Mouse (Mus musculus): ENCODE data around the gene Plk1. TPM values are rescaled to one million over a fixed set of nuclear protein-coding genes. Genes with fewer than 3 reads are reported as not detected.
A peak's percentile ranks its signal among the peaks of the same experiment; 100 is the strongest.

Plk1 gene
- total RNA-seq (2021): under 1 TPM; 0.44 to 0.54 TPM
- long read RNA-seq, experiment 1: 0 reads
- long read RNA-seq, experiment 2: 0 reads

DNA sequence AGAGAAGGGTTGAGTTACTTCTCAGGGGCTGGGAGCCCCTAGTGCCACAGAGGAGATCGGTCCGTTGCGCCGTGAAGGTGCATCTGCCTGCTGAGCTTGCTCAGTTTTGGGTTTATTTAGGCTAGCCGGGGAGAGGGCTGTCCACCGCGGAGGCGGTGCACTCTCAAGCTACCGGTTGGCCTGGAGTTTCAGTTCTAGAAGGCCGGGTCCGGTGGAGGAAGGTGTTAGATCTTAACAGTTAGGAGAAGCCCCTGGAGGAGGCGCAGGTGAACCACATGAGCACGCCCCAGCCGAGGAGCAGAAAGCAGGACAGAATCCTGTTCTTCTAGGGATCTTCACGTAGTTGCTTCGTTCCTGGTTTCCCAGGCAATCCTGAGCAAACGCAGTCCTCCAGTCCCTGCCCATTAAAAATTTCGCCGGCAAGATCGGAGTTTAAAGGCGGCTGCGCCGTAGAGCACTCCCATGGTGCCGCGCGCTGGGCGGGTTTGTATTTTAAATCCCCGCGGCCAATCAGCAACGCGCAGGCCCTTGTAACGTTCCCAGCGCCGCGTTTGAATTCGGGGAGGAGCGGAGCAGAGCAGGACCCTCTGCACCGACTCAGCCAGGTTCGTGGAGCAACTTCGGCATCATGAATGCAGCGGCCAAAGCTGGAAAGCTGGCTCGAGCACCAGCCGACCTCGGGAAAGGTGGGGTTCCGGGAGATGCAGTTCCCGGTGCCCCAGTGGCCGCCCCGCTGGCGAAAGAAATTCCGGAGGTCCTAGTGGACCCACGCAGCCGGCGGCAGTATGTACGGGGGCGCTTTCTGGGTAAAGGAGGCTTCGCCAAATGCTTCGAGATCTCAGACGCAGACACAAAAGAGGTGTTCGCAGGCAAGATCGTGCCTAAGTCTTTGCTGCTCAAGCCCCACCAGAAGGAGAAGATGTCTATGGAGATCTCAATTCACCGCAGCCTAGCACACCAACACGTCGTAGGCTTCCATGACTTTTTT lies at the start of gene Plk1:
Gene Plk1, plus strand, starts transcription at position 525 of the 988 bp plus-strand sequence.
- intact Hi-C loops (cut with DNase I): no loop called here
- peak; percentile 49 to 58 for DNase-seq

DNA sequence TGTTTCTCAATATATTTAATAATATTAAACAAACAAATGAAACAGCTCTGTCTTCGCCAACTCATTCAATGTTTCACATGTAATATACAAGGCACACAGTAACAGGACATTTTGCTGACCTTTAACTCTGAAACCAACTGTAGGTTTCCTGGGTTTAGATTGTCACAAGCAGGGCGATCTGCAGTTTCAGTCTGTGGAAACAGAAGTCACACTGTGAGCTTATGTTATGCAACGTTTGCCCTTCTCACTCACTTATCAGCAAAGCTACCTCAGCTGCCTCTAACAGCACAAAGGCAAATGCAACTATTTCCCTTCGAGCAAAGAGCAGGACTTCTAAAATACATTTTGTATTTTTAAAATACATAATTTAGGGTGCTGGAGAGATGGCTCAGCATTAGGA lies 35.7 kb upstream of the Plk1 start:
- DNase-seq: no peak
- intact Hi-C loops (cut with DNase I): no loop called here

DNA sequence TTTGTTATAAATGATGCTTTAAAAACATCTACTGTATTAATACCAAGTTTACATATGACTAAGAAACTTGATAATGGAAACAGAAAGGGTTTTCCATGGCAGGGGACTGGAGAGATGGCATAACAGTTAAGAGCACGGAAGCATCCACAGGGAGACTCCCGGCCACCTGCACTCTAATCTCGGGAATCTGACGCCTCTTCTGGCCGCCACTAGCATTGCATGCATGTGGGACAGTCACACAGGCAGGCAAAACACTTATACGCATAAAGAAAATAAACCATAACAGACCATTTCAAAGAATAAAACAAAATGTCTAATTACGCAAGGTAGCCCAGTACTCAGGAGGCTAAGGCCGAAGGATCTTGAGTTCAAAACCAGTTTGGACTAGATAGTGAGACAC lies 33.6 kb upstream of the Plk1 start:
- intact Hi-C loops (cut with DNase I): no loop called here

DNA sequence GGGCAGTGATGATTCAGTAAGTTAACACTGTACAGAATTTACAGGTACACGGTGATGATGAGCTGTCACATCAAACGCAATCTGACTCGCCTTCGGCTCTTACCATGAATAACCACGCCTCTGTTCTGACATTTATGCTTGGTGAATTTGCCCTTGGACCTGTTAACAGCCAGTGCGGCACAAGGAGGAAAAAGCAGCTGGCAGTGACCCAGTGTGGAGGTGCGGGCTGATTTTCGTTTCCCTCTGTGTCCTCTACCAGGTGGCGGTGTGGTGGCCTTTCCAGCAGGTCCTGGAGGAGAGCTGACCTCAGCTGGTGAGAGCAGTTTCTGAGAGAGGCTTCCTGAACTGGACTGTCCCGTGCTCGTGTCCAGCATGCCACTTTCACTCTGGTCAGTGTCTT lies 32.3 kb upstream of the Plk1 start:
- intact Hi-C loops (cut with DNase I): no loop called here
- no peak for DNase-seq

More for the DNA sequence above, 33.6 kb upstream of the Plk1 start:
- no peak for DNase-seq

DNA sequence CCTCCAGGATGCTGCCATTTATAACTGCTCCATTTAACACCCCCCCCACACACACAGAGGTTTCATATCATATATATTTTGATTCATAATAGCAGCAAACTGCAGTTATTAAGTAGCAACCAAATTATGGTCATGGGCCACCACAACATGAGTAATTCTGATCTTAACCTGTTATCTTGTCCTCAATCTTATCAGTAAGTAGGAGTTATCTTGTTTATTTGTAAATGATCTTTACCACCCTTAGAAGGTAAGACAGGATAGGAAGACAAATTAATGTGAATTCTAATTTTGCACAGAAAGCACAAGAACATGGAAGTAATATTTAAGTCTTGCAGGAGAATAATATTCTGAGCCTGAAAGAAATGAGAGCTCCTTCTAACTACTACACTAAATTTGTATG lies 27.4 kb upstream of the Plk1 start:
- intact Hi-C loops (cut with DNase I): no loop called here

DNA sequence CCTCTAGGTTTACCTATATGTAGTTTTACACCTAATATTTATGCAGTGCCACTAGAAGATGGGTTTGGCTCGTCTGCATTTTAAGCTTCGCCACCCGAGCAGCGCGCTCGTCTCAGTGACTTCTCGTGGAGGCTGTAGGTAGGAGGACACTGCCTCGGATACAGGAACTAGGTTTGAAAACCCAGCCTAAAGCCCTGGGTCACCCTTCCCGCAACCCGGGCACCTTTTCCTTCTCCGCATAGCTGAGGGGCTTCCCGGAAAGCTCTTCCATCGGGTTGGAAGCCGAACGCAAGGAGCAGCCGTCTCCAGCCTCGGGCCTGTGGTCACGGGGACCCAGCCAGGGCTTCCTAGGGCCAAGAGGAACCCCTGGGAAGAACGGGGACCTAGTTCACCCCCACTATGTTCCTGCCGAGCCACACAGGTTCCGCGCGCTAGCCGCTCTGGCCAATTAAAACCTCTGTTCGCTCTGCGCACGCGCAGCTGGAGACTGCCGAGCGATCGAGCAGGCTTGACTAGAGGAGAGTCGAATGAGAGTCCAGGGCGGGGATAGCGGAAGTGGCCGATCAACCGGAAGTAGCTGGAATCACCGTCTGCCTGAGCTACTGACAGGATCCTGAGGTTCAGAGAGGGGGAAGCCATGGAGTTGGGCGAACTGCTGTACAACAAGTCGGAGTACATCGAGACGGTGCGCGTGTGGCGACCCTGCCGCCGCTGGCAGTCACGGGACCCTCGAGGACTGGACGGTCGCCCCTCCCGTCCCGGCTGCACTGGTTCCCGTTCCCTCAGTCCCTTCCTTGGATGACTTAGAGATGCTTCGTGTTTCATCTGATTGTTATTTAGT lies 26.5 kb upstream of the Plk1 start, which contains the start of the genes Palb2 and Dctn5:
Gene Palb2, minus strand, starts transcription at position 489 of the 841 bp plus-strand sequence.
Gene Dctn5, plus strand, starts transcription at position 545 of the 841 bp plus-strand sequence.
- DNase-seq: peak; percentile 96 to 97
- intact Hi-C loops (cut with DNase I): no loop called here

More for the DNA sequence above, 27.4 kb upstream of the Plk1 start:
- no peak for DNase-seq

DNA sequence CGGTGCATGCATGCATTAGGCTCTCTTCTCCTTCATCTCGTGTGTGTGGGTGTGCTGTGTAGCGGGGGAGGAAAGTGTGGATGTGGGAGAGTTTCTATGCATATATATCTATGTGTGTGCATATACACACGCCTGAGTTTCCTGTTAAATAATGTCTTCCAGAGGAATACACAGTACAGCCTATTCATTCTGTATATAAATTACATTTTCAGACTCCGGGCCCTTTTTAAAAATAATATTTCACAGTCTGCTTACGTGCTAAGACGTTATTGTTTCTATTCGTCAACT lies 26.0 kb upstream of the Plk1 start:
- no peak for DNase-seq
- intact Hi-C loops (cut with DNase I): no loop called here

DNA sequence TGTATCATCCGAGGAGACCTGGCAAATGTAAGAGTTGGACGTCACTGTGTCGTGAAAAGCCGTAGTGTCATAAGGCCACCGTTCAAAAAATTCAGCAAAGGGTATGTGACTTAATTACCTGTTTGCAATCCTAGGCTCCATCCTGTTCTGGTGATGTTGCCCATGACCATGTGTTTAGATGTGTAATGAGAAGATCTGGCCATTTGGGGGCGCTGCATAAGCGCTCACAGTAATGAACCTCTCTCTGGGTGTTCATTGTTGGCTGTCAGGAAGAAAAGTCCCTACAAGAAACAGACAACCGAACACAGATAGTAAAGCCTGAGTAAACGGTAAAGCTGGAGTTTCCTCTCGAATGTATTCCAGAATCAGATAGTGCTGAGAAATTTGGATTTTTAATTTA lies 24.2 kb upstream of the Plk1 start:
- no peak for DNase-seq
- intact Hi-C loops (cut with DNase I): no loop called here

DNA sequence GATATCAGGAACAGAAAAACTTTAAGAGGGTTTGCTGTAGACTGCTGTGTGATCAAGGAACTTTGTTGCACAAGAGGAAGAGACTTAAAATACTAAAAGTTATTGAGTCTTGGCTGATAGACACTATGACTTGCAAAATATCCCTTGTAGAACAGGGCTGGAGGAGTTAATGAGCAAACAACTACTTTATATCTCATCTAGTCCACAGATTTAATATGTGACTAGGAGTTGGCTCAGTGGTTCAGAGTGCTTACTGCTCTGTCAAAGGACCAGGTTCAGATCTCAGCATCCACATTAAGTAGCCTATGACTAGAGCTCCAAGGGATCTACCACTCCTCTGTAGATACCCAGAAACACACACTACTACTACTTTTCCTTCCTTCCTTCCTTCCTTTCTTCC lies 22.2 kb upstream of the Plk1 start:
- no peak for DNase-seq
- intact Hi-C loops (cut with DNase I): no loop called here

DNA sequence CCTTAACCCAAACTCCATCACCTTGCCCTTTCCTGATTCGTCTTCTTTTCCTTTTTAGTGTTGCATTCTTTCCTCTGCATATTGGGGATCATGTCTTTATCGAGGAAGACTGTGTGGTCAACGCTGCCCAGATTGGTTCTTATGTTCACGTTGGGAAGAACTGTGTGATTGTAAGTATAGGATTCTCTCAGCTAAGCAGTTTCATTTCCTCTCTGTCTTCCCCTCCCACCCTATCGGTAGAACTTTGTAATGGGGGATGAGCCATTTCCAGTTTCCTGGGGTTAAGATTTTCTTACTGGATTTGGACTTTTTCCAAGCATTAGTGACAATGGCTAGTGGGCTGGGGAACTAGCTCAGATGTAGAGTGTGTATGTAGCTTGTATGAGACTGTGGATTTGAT lies 21.0 kb upstream of the Plk1 start:
- no peak for DNase-seq
- intact Hi-C loops (cut with DNase I): no loop called here

DNA sequence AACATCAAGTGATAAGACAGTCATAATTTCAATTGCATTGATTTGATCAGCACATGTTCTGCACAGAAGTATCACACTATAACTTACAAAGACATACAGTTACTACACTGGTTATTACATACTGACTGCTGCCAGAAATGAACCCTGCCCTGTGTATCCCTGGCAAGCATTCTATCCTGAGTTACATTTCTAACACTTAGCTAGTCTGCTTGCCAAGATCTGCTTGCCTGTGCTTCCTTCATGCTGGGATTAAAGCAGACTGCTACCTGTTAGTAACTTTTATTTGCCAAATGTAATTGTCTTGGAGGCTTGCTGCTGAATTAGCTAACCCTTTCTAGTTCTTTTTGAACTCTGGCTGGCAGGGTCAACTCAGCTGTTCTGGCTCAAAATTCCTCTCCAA lies 18.2 kb upstream of the Plk1 start:
- intact Hi-C loops (cut with DNase I): no loop called here
- no peak for DNase-seq

DNA sequence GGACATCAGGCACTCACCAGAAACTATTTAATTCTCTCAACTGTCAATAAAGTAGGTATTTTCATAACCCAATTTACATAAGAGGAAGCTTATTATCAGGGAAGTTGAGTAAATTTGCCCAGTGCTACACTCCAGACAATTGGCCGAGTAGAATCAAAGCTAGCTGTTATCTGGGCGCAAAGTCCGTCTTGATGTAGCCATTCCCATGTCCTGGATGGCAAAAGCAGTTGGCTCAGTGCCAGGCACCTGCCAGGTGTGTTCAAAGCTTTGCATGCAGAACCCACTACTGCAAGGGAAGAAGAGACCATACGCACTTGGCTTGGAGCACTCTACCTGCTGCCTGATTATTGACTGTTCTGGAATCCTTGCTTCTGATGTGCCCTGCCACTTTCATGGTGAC lies 6.8 kb upstream of the Plk1 start:
- no peak for DNase-seq

DNA sequence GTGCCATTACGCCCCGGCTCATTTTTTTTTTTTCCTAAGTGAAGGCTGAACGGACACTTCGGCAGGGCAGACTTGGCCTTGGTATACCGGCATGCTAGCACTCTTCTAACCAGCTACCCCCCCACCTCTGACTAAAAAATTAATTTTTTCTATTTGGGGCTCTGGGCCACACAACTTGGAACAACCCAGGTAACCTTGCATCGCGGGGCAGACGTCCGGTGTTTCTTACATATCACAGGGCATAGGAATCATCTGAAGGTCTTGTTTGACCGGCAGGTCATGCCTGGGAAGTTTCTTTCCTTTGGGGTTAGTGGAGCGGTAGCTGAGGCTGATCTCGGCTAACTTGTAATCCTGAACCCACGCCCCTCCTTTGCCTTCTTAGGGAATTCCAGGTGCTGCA lies 751 bp upstream of the Plk1 start:
- DNase-seq: no peak
- intact Hi-C loops (cut with DNase I): no loop called here

More for the DNA sequence above, 6.8 kb upstream of the Plk1 start:
- intact Hi-C loops (cut with DNase I): no loop called here

DNA sequence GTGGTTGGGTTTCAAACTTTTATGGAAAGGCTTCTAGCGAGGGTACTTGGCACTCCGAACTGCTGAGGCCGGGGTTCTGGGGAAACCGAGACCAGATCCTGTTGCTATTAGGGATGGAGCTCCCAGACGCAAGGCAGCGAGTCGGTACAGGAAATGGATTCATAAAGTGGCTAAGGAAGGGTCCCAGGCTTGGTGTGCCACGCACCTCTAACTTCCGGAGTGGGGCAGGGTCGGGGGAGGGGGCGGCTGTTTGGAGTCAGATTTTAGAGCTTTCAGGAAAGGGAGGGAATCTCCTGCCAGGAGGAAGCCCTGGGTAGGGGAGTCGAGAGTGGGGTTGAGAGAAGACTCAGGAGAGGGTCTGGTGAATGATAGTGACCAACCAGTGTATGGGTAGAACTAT lies 798 bp downstream of the Plk1 start:
- intact Hi-C loops (cut with DNase I): no loop called here
- no peak for DNase-seq

DNA sequence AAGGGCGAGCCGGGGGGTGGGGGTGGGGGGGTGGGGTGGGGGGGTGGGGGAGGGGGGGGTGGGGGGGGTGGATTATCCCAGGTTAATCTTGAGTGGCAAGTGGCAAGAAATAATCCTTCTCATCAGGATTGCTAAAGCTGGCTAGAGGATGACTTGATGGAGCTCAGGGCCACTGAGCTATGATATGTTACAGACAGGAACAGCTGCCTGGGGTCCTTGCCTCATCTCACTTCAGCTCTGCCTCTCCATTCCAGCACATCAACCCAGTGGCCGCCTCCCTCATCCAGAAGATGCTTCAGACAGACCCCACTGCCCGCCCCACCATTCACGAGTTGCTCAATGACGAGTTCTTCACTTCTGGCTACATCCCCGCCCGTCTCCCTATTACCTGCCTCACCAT lies 4.5 kb downstream of the Plk1 start:
- no peak for DNase-seq
- intact Hi-C loops (cut with DNase I): no loop called here

DNA sequence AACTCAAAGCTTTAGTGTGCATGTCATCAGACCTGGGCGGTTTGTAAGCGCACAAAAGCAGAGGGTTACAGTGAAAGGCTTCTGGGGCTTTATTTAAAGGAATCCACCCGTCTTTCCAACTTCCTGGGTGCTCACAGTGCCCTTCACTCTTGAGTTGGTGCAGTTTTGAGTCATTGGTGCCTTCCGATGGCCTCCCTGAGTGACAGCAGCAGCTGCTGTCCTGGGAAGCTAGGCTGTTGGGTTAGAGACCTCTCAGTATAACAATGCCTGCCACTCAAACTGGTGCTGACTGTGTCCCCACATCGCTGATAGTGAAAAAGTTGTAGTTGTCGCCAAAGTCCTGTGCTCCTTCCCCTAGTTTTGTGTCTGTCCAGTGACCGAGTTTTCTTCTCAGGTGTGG lies 8.0 kb downstream of the Plk1 start:
- DNase-seq: no peak
- intact Hi-C loops (cut with DNase I): no loop called here

DNA sequence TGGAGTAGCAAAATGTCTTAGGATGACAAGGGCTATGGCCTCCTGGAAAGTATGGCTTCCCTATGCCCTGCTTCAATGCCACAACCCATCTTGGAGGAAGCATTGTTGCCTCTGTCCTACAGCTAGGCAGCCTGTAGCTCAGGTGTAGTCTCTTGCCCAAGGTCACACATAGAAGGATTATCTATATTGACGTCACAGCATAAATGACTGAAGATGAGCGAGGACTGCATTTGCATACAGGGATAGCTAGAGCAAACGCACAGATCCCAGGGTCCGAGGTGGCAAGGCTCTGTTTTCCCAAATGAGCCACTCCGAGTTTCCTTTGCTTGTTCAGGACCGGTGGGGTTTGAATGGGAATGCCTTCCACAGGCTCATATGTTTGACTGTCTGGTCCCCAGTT lies 11.5 kb downstream of the Plk1 start:
- intact Hi-C loops (cut with DNase I): no loop called here
- DNase-seq: no peak

DNA sequence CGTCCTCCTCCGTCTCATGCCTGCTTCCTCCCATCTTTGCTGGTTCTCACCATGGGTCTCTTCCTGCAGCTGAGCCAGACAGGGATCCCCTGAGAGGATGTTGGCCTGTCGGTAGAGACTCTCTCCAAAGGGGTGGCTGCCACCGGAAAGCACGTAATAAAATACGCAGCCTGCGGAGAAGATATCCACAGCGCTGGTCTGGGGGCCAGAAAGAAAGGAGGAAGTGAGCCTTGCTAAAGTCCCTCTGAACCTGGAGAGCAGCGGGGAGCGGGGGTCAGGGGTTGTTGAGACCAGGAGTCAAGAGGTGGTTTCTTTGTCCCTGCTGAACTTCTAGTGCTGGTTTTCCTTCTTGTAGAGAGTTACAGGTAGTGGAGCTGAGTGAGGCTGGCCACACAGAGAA lies 12.4 kb downstream of the Plk1 start:
- no peak for DNase-seq
- intact Hi-C loops (cut with DNase I): no loop called here

DNA sequence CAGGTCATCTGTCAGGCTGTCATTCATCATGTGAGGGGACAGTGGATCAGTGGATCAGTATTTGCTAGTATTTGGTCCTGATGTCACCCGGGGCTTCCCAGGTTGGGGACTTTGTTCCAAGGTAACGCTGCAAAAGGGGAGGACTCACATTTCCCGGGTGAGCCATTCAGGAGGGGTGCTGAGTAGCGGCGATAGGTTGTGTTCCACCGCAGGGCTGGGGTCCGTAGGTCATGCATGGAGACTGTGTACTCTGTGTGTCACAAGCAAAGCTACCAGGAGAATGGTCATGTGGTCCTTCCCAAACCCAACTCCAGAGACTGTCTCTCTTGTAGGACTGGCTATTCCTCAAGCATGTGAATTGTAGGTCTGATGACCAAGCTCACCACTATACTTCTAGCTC lies 21.5 kb downstream of the Plk1 start:
- intact Hi-C loops (cut with DNase I): no loop called here
- DNase-seq: no peak

DNA sequence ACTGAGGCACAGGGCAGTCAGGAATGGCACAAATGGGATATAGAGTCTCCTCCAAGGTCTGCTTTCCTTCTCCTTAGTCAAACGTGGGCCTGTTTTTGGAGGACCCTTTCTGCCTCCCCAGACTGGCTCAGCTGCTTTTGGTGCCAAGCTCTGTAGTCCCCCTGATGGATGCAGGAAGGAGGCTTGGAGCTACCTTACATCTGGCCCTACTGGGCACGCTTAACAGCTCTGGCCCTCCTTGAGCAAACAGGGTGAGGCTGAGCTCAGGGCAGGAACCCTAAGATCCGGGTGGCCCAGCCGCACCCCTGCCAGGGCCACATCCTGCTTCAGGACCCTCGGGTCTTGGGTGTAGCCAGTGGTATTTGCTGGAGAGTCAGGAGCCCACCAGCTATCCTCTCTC lies 25.3 kb downstream of the Plk1 start:
- intact Hi-C loops (cut with DNase I): no loop called here
- DNase-seq: no peak

DNA sequence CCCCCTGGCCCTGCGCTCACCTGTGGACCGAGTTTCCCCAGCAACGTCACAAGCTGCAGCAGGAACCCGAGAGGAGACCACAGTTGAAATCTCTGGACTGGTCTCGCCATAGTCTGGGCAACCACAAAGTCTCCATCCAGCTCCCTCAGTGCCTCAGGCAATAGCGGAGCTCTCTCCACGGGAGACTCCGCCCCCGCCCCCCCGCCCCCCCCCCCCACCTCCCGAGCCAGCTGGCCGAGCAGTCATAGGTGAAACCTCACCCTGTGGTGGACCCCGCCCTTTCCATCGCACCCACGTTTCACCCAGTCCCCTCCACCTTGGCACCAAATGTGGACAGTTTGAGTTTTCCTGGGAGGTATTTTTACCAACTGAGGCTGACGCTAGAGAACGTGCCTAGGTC lies 26.8 kb downstream of the Plk1 start, which contains the start of gene Ern2:
Gene Ern2, minus strand, starts transcription at position 165 of the 400 bp plus-strand sequence.
- DNase-seq: no peak
- intact Hi-C loops (cut with DNase I): no loop called here
